Mouse (Mus musculus) CH12.LX (cell line): ENCODE data around the gene Sertad4. TPM values are rescaled to one million over a fixed set of nuclear protein-coding genes. Genes with fewer than 3 reads are reported as not detected.

Experiments
- polyA plus RNA-seq: library from polyadenylated mRNA; unstranded; fragments of >175 nt; gene quantifications from 2 replicates; pipeline ENCODE4 v1.2.1, GENCODE M21; 2012; ENCODE audit warnings: low read depth; ENCODE audit not compliant: insufficient read length
- total RNA-seq, 2 experiments: library from RNA; depleted of rRNA; stranded (reverse); fragments of 300-350 nt in 1 of 2; fragments of >200 nt in 1 of 2; gene quantifications; 2 replicates each; pipeline ENCODE4 v1.2.3; 2012 to 2014

Sertad4 gene
- total and polyA plus RNA-seq, 3 experiments = 0.74 TPM; not detected in 2

Other genes with a start within 250 kb of the Sertad4 start
- gene Hhat, start 84.5 kb downstream of the Sertad4 start, total RNA-seq (2012; rRNA removed) = 0.21 and 0.29 TPM in 2 replicates
- 1.1 and 1.4 TPM in 2 replicates for gene Hhat, start 84.5 kb downstream of the Sertad4 start, total RNA-seq (2014; rRNA removed)
- 1.2 and 1.8 TPM in 2 replicates for gene Hhat, start 84.5 kb downstream of the Sertad4 start, polyA plus RNA-seq
- gene Syt14, start 180.0 kb upstream of the Sertad4 start, total RNA-seq (2012; rRNA removed) = not detected in 2 replicates
- gene Syt14, start 180.0 kb upstream of the Sertad4 start, total RNA-seq (2014; rRNA removed) = not detected in 2 replicates
- not detected in 2 replicates for gene Syt14, start 180.0 kb upstream of the Sertad4 start, polyA plus RNA-seq